Mouse (Mus musculus) cerebellum, adult 8-10 months (tissue): Measurements from ENCODE around the gene Gm3468.
"Not testable (repeated sequence)": the region's sequence is repeated elsewhere in the genome, so short reads cannot be mapped to it uniquely, and the experiment has no call there.

Source experiments
- DNase-seq: peaks from one replicate; pipeline ENCODE4 v3.0.0; 2022

The Gm3468 gene

GRCm38 (mm10) chr14:6108272-6108925 is at the start of gene Gm3468:
Gene Gm3468, minus strand, starts transcription at chr14:6108665.
- DNase-seq, result peak; percentile 11

GRCm38 (mm10) chr14:6125707-6126106 is 17.2 kb upstream of the Gm3468 start, which contains the start of gene Gm3476:
Gene Gm3476, minus strand, starts transcription at chr14:6125807.
- DNase-seq, result not testable (repeated sequence)

- not testable (repeated sequence) for DNase-seq
Observed at GRCm38 (mm10) chr14:6107500-6107899, 965 bp downstream of the Gm3468 start.

GRCm38 (mm10) chr14:6093842-6094241 is 14.6 kb downstream of the Gm3468 start, which contains the start of gene Gm8206:
Gene Gm8206, minus strand, starts transcription at chr14:6093942.
- not testable (repeated sequence) for DNase-seq

- not testable (repeated sequence) for DNase-seq
Observed at GRCm38 (mm10) chr14:6058167-6058566, 50.3 kb downstream of the Gm3468 start, which contains the start of gene Gm6337. Gene Gm6337, minus strand, starts transcription at chr14:6058267.
